Mouse (Mus musculus): ENCODE data around the gene Lyve1.

GRCm38 (mm10) chr7:110823076-110823475 is 40.0 kb downstream of the Lyve1 start:
- TF ChIP-seq CTCF (IDR thresholded peaks at IDR 0.05; ENCODE audit: control insufficient read depth, insufficient read depth, insufficient replicate concordance, low read depth, low read length) (no peak), POLR2A (IDR thresholded peaks at IDR 0.05; ENCODE audit: control insufficient read depth, low read depth, low read length) (no peak)

All from testis, adult 2 months (tissue).